Mouse (Mus musculus) bone marrow macrophage, adult 2 months (primary cell): ENCODE results near the gene Tctex1d4. TPM values are rescaled to one million over a fixed set of nuclear protein-coding genes. Genes with fewer than 3 reads are reported as not detected.

Source experiments
- H3K27ac ChIP-seq: 2 replicates; pipeline ENCODE4 v1.5.1; 2012; ENCODE audit warnings: low read depth, low read length; ENCODE audit not compliant: insufficient read depth
- H3K4me1 ChIP-seq: 2 replicates; pipeline ENCODE4 v1.6.1; 2012; ENCODE audit warnings: low read length; ENCODE audit not compliant: control insufficient read depth, insufficient read depth
- H3K4me3 ChIP-seq: 2 replicates; pipeline ENCODE4 v1.5.1; 2012; ENCODE audit warnings: mild to moderate bottlenecking, low read length, moderate library complexity; ENCODE audit not compliant: insufficient read depth
- CTCF ChIP-seq: IDR thresholded peaks from 2 replicates; pipeline ENCODE4 v1.5.1; 2012; ENCODE audit warnings: low read depth, mild to moderate bottlenecking, low read length, moderate library complexity
- POLR2A ChIP-seq: IDR thresholded peaks from 2 replicates; pipeline ENCODE4 v1.6.1; 2012; ENCODE audit warnings: mild to moderate bottlenecking, low read depth, low read length, borderline replicate concordance
- polyA plus RNA-seq: library from polyadenylated mRNA; stranded (reverse); fragments of >200 nt; gene quantifications from 2 replicates; pipeline ENCODE4 v1.2.4, GENCODE M21; 2012; ENCODE audit not compliant: missing spikeins, insufficient read depth, insufficient read length

Tctex1d4 gene
- polyA plus RNA-seq, 1 experiment, result 2.2 TPM

DNA sequence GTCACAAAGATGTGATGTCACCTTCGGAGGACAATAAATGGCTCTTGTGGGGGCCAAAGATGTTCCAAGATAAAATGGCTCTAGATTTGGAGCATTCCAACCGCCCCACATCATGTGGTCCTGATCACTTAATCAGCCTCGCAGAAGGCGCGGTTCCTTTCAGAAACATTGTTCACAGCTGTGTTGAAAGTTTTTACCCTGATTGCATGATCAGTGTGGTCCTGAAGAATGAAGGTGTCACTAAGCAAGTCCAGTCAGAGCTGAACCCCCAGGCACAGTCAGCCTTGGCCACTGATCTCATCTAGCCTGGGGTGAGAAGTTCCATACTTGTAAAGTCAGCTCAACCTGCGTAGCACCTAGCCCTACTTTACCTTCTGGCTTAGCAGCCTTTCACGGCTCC lies 8.7 kb upstream of the Tctex1d4 start:
- TF ChIP-seq POLR2A (no peak), CTCF (no peak)
- Histone ChIP-seq H3K27ac (no peak overlapping the region), H3K4me3 (no peak overlapping the region), H3K4me1 (peaks cover 22% of the 10 kb centered on the region)

DNA sequence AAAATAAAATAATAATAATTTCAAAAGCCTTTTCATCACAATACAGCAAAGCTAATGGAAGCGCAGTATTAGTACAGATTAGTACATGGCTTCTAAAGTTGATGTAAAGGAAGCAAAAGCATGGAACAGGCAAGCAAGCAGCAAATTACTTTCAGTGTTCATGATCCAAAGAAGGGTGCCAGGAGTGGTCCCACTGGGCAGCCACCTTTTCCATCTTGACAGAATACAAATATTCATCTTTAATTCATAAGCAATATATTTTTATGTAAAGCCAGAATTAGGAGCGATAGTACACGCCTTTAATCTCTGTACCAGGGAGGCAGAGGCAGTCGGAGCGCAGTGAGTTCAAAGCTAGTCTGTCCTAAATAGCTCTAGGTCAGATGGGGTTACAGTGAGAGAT lies 7.0 kb upstream of the Tctex1d4 start:
- H3K4me1 ChIP-seq, result peaks cover 33% of the 10 kb centered on the region
- no peak overlapping the region for H3K27ac ChIP-seq
- H3K4me3 ChIP-seq, result peak overlapping the region; percentile 59
- no peak for TF ChIP-seq POLR2A
- TF ChIP-seq CTCF, result no peak

DNA sequence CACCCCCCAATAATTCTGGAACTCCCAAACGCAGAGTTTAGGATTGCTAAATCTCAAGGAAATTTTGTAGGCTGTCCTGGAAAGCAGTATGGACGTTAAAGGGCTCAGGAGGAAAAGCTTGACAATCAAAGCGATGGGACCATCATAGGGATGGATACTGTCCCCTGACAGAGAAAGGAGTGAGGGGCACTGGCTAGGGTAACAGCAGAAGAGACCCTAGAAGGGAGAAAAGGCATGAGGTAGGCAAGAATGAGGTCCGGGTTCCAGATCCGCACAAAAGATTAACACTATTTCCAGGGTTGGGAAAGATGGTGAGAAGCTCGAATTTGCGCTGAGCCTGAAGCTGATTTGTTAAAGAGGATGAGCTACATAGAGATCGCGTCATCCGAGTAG lies 6.5 kb upstream of the Tctex1d4 start:
- peak overlapping the region; percentile 59 for H3K4me3 ChIP-seq
- peak overlapping the region; percentile 69 for H3K27ac ChIP-seq
- no peak for TF ChIP-seq CTCF
- TF ChIP-seq POLR2A, result no peak
- H3K4me1 ChIP-seq, result peaks cover 33% of the 10 kb centered on the region

DNA sequence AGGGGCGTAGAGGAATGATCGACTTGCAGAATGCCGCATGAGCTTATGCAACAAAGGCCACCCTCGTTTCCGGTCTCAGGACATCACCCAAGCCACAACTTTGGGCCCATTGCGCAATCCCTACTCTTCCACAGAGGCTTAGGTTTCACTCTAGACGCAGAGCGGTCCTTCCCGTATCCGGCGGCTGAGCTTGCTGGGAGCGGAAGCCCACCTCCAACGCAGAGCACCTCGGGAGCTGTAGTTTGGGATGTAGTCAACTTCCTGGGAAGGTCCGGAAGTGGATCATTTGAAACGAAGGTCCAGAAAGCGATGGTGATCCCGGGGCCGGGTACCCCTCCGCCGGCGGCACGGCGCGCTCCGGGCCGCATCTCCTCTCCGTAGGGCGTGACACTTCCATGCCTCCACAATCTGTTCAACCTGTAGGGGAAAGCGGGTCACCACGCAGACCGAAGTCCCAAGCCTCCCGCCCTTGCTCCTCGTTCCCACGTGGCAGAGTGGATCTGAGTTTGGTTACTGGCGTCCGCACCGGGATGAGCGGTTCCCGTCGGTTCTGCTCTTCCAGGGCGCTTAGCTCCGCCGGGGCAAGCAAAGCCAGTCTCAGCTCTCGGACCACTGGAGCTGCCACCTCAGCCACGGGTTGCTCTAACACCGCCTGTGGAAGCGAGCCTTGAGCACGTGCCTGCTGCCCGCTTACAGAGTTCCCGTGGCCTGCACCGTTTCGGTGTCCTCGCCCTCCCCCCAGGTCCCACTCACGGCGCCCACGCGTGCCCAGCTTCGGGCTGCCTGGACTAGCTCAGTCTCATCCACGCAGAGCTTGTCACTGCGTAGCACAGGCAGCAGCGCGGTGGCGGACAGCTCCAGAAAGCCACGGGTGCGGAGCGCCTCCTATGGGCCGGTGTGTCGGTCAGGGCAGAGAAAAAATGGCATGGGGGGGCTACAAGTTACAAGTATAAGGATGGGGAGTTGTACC lies 5.9 kb upstream of the Tctex1d4 start:
- TF ChIP-seq CTCF (peak; percentile 74), POLR2A (no peak)
- Histone ChIP-seq H3K4me1 (peaks cover 40% of the 10 kb centered on the region), H3K4me3 (peak overlapping the region; percentile 82), H3K27ac (peak overlapping the region; percentile 69)

DNA sequence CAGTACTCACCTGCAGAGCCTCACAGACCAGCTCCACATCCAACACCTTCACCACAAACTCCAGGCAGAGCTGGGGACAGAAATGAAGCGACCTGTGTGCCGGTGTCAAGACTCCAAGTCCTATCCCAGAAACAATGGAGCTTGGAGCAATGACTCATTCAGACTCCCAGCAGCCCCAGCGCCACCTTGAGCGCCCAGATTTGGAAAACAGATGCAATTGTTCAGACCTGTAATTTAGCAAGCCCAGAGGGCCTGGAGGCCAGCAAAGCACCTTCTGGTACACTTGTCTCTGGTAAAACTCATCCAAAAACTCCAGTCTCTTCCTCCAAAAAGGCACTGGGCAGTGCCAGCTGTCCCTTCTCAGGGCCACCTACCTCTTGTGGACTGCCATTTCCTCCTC lies 4.4 kb upstream of the Tctex1d4 start:
- Histone ChIP-seq H3K4me1 (peaks cover 49% of the 10 kb centered on the region), H3K4me3 (no peak overlapping the region), H3K27ac (no peak overlapping the region)
- TF ChIP-seq POLR2A, result no peak
- TF ChIP-seq CTCF, result no peak

DNA sequence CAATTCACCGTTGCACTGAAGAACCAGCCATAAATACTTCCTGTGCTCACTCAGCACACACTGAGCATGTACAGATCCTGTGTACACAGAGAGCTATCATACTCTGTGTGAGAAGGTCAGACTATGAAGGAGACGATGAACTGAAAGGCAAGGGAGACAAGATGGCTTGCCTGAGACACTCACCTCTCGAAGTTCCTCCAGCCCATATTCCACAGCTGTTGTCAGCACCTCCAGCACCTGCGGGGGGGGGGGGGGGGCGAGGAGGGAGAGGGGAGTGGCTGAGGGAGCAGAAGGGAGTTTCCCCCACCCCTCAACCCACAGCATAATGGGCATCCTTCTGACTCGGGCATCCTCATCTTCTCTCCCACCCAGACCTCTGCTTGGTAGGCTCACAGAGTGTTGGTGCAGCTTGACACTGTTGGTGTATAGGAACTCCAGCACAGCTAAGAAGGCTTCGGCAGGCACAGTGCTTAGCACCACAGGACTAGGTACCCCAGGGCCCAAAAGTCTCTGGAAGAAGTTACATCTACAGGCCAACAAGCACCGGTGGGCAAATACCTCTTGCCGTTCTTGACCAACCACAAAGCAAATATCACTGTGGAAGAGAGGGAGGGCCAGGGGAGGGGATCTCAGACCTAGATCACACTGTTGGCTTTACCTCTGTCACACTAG lies 2.9 kb upstream of the Tctex1d4 start:
- H3K4me1 ChIP-seq, result peaks cover 51% of the 10 kb centered on the region
- H3K4me3 ChIP-seq, result no peak overlapping the region
- TF ChIP-seq CTCF (no peak), POLR2A (no peak)
- peak overlapping the region; percentile 93 for H3K27ac ChIP-seq

DNA sequence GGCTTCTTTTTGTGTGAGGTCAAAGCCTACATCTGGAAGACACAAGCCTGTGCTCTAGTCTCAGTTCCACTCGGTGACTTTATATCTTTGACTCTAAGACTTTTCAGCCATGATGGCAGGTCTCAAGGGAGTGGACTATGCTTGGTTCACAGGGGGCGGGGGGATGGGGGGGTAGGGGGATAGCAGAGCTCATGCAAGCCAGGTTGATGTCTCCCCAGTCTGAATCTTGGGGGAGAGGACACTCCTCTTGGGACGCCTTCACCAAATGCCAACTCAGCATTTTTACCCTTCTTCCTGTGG lies 2.4 kb upstream of the Tctex1d4 start:
- Histone ChIP-seq H3K4me3 (peak overlapping the region; percentile 54), H3K27ac (peak overlapping the region; percentile 93), H3K4me1 (peaks cover 51% of the 10 kb centered on the region)
- no peak for TF ChIP-seq POLR2A
- TF ChIP-seq CTCF, result no peak

DNA sequence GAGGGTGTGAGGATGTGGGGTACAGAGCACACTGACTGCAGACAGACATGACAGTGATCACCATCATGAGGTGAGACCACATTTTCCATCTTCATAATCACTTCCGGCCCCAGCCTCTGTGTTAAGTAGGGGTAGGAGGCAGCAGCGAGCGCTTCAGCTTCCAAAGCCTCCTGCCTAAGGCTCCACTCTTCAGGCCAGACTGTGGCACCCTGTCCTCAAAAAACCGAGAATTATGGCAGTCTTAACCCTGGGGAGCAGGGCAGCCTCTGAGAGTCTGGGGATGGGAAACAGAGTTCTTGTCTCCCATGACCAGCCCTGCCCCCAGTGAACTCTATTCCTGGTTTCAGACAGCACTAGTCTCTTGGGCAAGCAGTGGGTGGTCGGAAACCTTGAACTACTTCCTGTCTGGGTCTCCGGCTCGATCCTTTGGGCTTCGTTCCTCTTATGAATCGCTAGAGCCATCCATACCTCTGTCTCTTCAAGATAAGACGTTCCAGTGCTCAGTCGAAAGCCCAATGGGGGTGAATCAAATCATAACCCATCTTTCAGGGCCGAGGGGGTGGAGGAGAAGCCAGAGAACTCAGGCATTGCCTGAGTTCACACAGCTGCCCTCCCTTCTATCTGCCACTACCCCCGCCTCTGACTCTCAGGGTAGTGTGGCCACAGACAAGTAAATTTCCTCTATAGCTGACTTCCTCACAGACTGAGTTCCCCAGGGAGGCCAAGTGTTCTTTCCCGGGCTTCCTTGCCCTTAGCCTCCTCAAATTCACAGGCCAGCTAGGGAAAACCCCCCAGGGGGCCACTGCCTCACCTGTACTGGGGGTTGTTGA lies 1.9 kb upstream of the Tctex1d4 start:
- TF ChIP-seq POLR2A (no peak), CTCF (no peak)
- H3K4me1 ChIP-seq, result peaks cover 49% of the 10 kb centered on the region
- H3K27ac ChIP-seq, result peak overlapping the region; percentile 93
- H3K4me3 ChIP-seq, result peak overlapping the region; percentile 54

DNA sequence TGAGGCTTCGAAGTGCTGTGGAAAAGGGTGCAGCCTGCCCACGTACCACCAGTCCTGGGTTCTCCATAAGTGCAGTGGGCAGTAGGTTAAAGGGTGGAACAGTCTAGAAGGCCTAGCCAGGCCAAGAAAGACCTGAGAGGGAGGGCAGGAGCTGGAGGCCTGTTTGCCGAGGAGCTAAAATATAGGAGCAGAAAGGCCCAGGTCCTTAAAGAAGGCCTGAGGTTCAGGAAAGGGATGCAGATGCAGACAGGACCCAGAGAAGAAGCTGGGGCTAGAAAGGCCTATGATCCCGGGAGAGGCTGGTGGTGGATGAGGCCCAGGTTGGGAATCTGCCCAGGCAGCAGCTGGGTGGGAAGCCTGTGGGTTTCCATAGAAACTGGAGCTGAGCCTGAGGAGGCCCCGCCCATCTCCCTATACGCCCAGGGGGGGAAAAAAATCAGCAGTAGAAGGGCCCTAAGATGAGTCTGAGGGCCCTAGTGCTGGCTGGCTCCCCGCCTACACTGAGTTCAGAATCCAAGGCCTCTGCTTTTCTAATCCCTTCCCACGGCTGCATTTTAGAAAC lies 1.2 kb upstream of the Tctex1d4 start, which contains the start of gene Btbd19:
TSS of gene Btbd19 (minus strand) at position 378 of the 562 bp plus-strand sequence.
- TF ChIP-seq POLR2A (no peak), CTCF (no peak)
- Histone ChIP-seq H3K4me3 (peak within 1 kb of the TSS; percentile 54), H3K4me1 (peaks cover 44% of the 10 kb centered on the region), H3K27ac (peak within 1 kb of the TSS; percentile 93)
